Mouse (Mus musculus) heart, adult 2 months (tissue): Measurements from ENCODE around the gene Scn2b. TPM values are rescaled to one million over a fixed set of nuclear protein-coding genes. Genes with fewer than 3 reads are reported as not detected.

Experiments used
- DNase-seq, 2 experiments: peaks; one replicate each; pipeline ENCODE4 v3.0.0; 2021
- H3K27ac ChIP-seq: fragments of 200-600 bp; 2 replicates; pipeline ENCODE4 v1.8.1; 2022
- H3K27me3 ChIP-seq: fragments of 200-500 bp; 2 replicates; pipeline ENCODE4 v1.6.1; 2012; ENCODE audit warnings: mild to moderate bottlenecking, low read length, inconsistent platforms, mixed read lengths; ENCODE audit not compliant: control insufficient read depth, insufficient read depth
- H3K36me3 ChIP-seq: fragments of 200-500 bp; 2 replicates; pipeline ENCODE4 v1.6.1; 2012; ENCODE audit warnings: low read length, inconsistent platforms; ENCODE audit not compliant: control insufficient read depth, insufficient read depth
- H3K4me1 ChIP-seq: fragments of 200-500 bp; 2 replicates; pipeline ENCODE4 v1.6.1; 2011; ENCODE audit warnings: low read length; ENCODE audit not compliant: control insufficient read depth, insufficient read depth
- H3K4me3 ChIP-seq: fragments of 200-600 bp; 2 replicates; pipeline ENCODE4 v1.8.1; 2022
- H3K79me2 ChIP-seq: fragments of 200-500 bp; replicated peaks from 2 replicates; pipeline ENCODE4 v1.6.1; 2012; ENCODE audit warnings: mild to moderate bottlenecking, inconsistent platforms, low read length, moderate library complexity, mixed read lengths; ENCODE audit not compliant: control insufficient read depth, insufficient read depth
- H3K9ac ChIP-seq: fragments of 200-500 bp; 2 replicates; pipeline ENCODE4 v1.6.1; 2012; ENCODE audit warnings: low read depth, mild to moderate bottlenecking, control low read depth, inconsistent platforms, low read length, mixed read lengths
- CTCF ChIP-seq: fragments of 200-600 bp; IDR thresholded peaks from 2 replicates; pipeline ENCODE4 v1.8.1; 2022; ENCODE audit warnings: antibody characterized with exemption, mild to moderate bottlenecking, moderate library complexity
- EP300 ChIP-seq: fragments of 200-500 bp; IDR thresholded peaks from 2 replicates; pipeline ENCODE4 v1.6.1; 2011; ENCODE audit warnings: low read depth, low read length, control low read depth; ENCODE audit not compliant: insufficient read depth
- POLR2A ChIP-seq: fragments of 200-500 bp; IDR thresholded peaks from 2 replicates; pipeline ENCODE4 v1.6.1; 2011; ENCODE audit warnings: mild to moderate bottlenecking, low read depth, low read length, control low read depth; ENCODE audit not compliant: insufficient read depth
- WGBS: fragments of 180-500 bp; shearing (Covaris S2); methylation state at CpG from one replicate; pipeline ENCODE4 v1.1.7; 2018; 5-methylcytosine and 5-hydroxymethylcytosine counted together
- intact Hi-C: fragments of 180-260 bp; cut with DNase I; formaldehyde crosslinking; loops from one replicate; pipeline ENCODE4 v1.15.1; 2025
- polyA plus RNA-seq: library from polyadenylated mRNA; depleted of rRNA; stranded (reverse); fragments of >200 nt; gene quantifications from 2 replicates; pipeline ENCODE4 v1.2.3, GENCODE M21; 2012
- total RNA-seq, 2 experiments: library from RNA; stranded (reverse); gene quantifications; 2 replicates each; pipeline ENCODE4 v1.2.3; 2021

The Scn2b gene
- total and polyA plus RNA-seq, 3 experiments, result 0.31 to 1.3 (median 1.2) TPM

DNA sequence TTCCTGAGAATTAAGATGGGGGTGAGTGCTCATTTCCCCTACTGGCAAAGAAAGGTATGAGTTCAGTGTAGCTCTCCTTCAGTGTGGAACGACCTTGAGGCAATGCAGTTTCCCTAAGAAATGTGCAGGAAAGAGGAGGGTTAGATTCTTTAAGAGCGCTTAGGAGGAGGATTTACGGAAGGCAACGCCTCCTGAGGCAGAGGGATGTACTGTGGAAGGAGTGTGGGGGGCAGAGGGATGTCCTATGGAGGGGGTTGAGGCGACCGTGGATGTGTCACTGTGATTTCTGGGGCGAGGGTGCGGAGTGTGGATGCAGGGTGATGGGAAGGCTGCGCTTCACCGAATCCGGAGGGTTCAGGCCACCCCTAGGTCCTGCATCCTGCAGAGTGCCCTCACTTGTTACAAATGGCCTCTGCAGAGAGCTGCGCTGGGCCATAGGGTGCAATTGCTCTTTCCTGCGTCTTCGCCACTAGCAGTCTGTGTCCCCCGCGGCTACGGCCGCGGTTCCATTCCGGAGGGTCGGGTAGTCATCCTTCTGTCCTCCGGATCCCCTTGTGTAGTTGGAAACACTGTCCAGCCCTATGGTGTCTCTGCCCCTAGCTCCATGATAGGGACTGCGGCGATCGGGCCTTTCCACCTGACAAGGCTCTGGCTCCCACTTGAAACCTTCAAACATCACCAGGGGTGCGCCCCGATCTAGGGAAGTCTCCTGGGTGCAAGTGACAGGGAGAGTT is 28.1 kb downstream of the Scn2b start:
- intact Hi-C loops, result loop anchor here (1.0 to 5.0 kb wide), 3 partner anchors 24 to 173 kb away; no protein-coding TSS in a partner anchor
- Histone ChIP-seq H3K4me3 (no peak overlapping the region), H3K4me1 (no peaks in the 10 kb centered on the region), H3K36me3 (no peaks in the 10 kb centered on the region), H3K27ac (no peak overlapping the region), H3K79me2 (no peaks in the 10 kb centered on the region), H3K9ac (no peak overlapping the region), H3K27me3 (no peaks in the 10 kb centered on the region; the same call in 1 of the 2 replicates)
- DNase-seq, result no peak
- WGBS, result 9% methylated on average over 27 of the region's 27 CpGs
- no peak for TF ChIP-seq POLR2A
- no peak for TF ChIP-seq EP300
- no peak for TF ChIP-seq CTCF

- intact Hi-C loops, result loop anchor here (1.0 to 5.0 kb wide), 3 partner anchors 25 to 174 kb away; no protein-coding TSS in a partner anchor
- no peaks in the 10 kb centered on the region for H3K36me3 ChIP-seq
- no peak overlapping the region for H3K9ac ChIP-seq
- WGBS, result 0% methylated on average over 5 of the region's 5 CpGs
- no peak overlapping the region for H3K27ac ChIP-seq
- H3K4me1 ChIP-seq, result no peaks in the 10 kb centered on the region
- H3K79me2 ChIP-seq, result no peaks in the 10 kb centered on the region
- no peak overlapping the region for H3K4me3 ChIP-seq
- TF ChIP-seq POLR2A (no peak), EP300 (0 out of 2 replicates have a peak, but pooled peaks have one; percentile 22), CTCF (peak; percentile 91; the same call in 1 of the 2 replicates)
- DNase-seq, result peak; percentile 40 to 71
- no peaks in the 10 kb centered on the region; the same call in 1 of the 2 replicates for H3K27me3 ChIP-seq
Observed at GRCm38 (mm10) chr9:45146267-45146597, 28.6 kb downstream of the Scn2b start.

- H3K4me3 ChIP-seq, result no peak overlapping the region
- intact Hi-C loops, result no loop called here
- H3K9ac ChIP-seq, result no peak overlapping the region
- no peak for DNase-seq
- H3K79me2 ChIP-seq, result no peaks in the 10 kb centered on the region
- no peak for TF ChIP-seq CTCF
- no peak for TF ChIP-seq EP300
- TF ChIP-seq POLR2A, result no peak
- 63% methylated on average over 1 of the region's 1 CpGs for WGBS
- H3K36me3 ChIP-seq, result no peaks in the 10 kb centered on the region
- no peaks in the 10 kb centered on the region; the same call in 1 of the 2 replicates for H3K27me3 ChIP-seq
- no peak overlapping the region for H3K27ac ChIP-seq
- no peaks in the 10 kb centered on the region for H3K4me1 ChIP-seq
Observed at GRCm38 (mm10) chr9:45150933-45151332, 33.4 kb downstream of the Scn2b start.

DNA sequence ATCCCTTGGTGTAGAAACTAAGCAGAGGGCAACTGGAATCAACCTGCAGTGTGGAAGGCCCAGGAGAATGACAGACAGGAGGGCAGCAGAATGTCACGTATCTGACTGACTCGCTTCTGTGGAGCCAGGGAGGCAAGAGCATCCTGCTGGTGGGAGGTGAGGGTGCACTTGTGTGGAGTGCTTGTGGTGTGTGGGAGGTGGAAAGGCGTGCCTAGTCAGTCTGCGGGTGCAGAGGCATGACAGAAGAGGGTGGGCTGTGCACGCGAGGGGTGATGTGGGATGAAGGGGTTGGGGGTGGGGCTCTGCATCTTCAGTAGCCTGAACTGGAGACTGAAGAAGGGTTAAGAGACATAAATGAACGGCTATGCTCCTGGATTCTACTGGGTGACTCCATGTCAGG is 35.8 kb downstream of the Scn2b start:
- intact Hi-C loops, result no loop called here
- WGBS, result 53% methylated on average over 7 of the region's 7 CpGs
- no peak overlapping the region for H3K4me3 ChIP-seq
- H3K27ac ChIP-seq, result no peak overlapping the region
- no peaks in the 10 kb centered on the region for H3K79me2 ChIP-seq
- no peaks in the 10 kb centered on the region for H3K27me3 ChIP-seq
- DNase-seq, result no peak
- H3K9ac ChIP-seq, result no peak overlapping the region
- H3K36me3 ChIP-seq, result no peaks in the 10 kb centered on the region
- TF ChIP-seq EP300 (no peak), POLR2A (no peak), CTCF (no peak)
- H3K4me1 ChIP-seq, result no peaks in the 10 kb centered on the region

DNA sequence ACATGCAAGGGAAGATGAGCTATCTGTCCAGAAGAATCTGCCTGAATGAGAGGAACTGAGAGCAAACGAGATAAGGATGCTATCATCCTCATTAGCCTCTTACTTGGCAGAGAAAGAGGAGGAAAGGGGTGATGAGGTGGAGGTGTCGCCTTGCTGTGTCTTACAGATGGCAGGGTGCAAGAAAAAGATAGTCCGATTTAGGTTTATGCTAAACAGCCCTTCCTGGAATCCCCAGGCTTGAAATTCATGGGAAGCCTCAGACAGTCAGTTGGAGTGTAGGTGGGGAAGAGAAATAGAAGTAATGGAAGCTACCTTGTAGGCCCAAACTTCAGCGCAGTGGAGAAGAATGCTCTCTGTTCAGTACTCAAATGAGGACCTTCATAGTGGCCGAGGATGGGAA is 50.3 kb downstream of the Scn2b start:
- no peaks in the 10 kb centered on the region for H3K36me3 ChIP-seq
- WGBS, result 60% methylated on average over 5 of the region's 5 CpGs
- no peaks in the 10 kb centered on the region for H3K79me2 ChIP-seq

GRCm38 (mm10) chr9:45170150-45170549 is 52.6 kb downstream of the Scn2b start:
- DNase-seq, result no peak
- Histone ChIP-seq H3K27ac (no peak overlapping the region), H3K79me2 (no peaks in the 10 kb centered on the region), H3K36me3 (no peaks in the 10 kb centered on the region), H3K4me1 (no peaks in the 10 kb centered on the region), H3K27me3 (no peaks in the 10 kb centered on the region), H3K9ac (no peak overlapping the region), H3K4me3 (no peak overlapping the region)
- TF ChIP-seq CTCF (no peak), EP300 (no peak), POLR2A (no peak)
- WGBS, result 91% methylated on average over 5 of the region's 5 CpGs
- intact Hi-C loops, result no loop called here

More for the DNA sequence above, 50.3 kb downstream of the Scn2b start:
- Histone ChIP-seq H3K4me1 (no peaks in the 10 kb centered on the region), H3K27ac (no peak overlapping the region), H3K27me3 (no peaks in the 10 kb centered on the region), H3K4me3 (no peak overlapping the region), H3K9ac (no peak overlapping the region)
- intact Hi-C loops, result no loop called here
- TF ChIP-seq EP300 (no peak), POLR2A (no peak), CTCF (no peak)
- DNase-seq, result no peak
